Mouse (Mus musculus) spleen, postnatal 0 days (tissue): ENCODE results near the gene Clec4a1. TPM values are rescaled to one million over a fixed set of nuclear protein-coding genes. Genes with fewer than 3 reads are reported as not detected.

Experiments used
- polyA plus RNA-seq: library from polyadenylated mRNA; unstranded; fragments of >200 nt; fragmentation: Nextera tagmentation; extraction: Ambion mirVana; gene quantifications from 2 replicates; pipeline ENCODE4 v1.2.1, GENCODE M21; 2015

Gene Clec4a1
- polyA plus RNA-seq = 9.9 and 14.6 TPM in 2 replicates

DNA sequence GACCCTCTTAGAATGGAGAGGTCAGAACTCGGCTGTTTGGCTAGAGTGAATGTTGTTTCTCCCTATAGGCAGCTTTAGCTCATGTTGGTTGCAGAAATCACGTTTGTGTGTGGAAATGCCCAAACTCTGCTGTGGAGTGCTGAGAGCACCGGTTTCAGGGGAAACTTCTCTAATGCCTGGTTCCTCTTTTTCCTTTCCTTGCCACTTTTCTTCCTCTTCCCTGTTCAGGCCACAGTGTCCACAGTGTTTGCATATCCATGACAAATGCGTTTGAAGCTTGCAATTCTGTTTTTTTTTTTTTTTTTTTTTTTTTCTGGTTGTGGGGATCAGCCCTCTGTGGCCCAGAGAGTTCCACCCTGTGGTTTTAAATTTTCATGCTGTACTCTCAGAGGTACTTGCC lies at the start of gene Clec4a1:
Clec4a1 (plus strand) TSS at position 398 of the 400 bp plus-strand sequence.

DNA sequence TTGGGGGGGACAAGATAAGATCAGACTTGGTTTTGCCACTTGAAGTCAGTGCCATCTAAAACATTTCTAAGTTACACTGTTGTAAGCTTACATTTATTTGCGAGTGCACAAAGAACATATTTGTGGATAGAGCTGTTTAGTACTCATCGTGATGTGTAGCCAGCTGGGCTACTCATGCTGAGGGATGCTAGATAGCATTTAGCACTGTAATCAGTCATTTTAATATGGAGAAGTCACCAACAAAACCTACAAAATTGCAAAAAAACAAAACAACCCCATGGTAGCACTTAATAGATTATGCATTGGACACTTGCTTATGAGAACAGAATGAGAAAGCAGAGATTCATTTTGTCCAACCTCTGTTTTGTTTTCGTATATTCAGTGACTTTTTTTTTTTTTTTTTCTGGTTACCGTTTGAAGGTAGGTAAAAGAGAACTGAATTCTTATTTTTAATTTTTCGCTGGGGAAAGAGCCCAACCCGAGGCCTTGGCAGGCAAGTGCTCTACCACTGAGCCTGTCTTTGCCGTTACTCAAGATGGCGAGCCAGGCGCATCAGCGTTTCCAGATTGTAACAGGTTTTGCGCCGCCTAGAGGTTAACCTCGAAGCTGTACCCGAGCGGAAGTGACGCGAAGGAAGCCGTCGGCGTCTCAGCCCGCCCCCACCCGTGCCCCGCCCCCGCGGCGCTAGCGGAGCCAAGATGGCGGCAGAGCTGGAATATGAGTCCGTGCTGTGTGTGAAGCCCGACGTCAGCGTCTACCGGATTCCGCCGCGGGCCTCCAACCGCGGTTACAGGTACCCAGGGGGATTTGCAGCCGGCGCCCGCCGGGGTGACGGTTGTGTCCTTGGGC lies 47.6 kb upstream of the Clec4a1 start, which contains the start of gene Necap1:
Necap1 (plus strand) TSS at position 604 of the 849 bp plus-strand sequence.

DNA sequence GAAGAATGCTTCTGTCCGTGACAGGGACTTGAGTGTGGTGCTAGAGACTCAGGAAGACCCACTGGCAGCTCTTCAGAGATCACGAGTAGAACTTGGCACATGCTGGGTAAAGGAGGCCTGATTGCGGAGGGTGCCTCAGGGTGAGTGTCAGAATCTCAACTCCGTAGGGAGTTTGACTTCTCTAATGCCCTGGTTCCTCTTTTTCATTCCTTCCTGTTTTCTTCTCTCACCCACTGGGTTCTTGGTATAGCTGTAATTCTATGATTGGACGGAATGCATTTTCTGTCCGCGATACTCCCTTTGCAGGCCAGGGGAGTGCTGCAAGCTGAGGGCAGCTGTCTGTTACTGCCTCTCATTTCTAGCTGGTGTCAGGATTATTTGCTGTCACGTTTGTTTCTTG lies 30.8 kb downstream of the Clec4a1 start, which contains the start of gene Clec4a3:
Clec4a3 (plus strand) TSS at position 115 of the 400 bp plus-strand sequence.

Other genes with a start within 250 kb of the Clec4a1 start
- 0.11 and 0.16 TPM in 2 replicates for gene Nanog, start 214.4 kb upstream of the Clec4a1 start, polyA plus RNA-seq
- 18.5 and 24.5 TPM in 2 replicates for gene Slc2a3, start 120.2 kb upstream of the Clec4a1 start, polyA plus RNA-seq
- gene Foxj2, start 101.9 kb upstream of the Clec4a1 start, polyA plus RNA-seq = 2.8 and 3.1 TPM in 2 replicates
- 0.77 and 1.4 TPM in 2 replicates for gene C3ar1, start 65.7 kb upstream of the Clec4a1 start, polyA plus RNA-seq
- 15.6 and 16.4 TPM in 2 replicates for gene Necap1, start 47.4 kb upstream of the Clec4a1 start, polyA plus RNA-seq
- 14.4 and 20.0 TPM in 2 replicates for gene Clec4a3, start 30.7 kb downstream of the Clec4a1 start, polyA plus RNA-seq
- 0.25 and 0.30 TPM in 2 replicates for gene Clec4a4, start 68.5 kb downstream of the Clec4a1 start, polyA plus RNA-seq
- gene Clec4b1, start 128.1 kb downstream of the Clec4a1 start, polyA plus RNA-seq = 1.5 and 2.2 TPM in 2 replicates
- 34.7 and 46.2 TPM in 2 replicates for gene Clec4a2, start 184.6 kb downstream of the Clec4a1 start, polyA plus RNA-seq